28 mouse cellular contexts compared by ENCODE assay signal in the genomic region with DNA sequence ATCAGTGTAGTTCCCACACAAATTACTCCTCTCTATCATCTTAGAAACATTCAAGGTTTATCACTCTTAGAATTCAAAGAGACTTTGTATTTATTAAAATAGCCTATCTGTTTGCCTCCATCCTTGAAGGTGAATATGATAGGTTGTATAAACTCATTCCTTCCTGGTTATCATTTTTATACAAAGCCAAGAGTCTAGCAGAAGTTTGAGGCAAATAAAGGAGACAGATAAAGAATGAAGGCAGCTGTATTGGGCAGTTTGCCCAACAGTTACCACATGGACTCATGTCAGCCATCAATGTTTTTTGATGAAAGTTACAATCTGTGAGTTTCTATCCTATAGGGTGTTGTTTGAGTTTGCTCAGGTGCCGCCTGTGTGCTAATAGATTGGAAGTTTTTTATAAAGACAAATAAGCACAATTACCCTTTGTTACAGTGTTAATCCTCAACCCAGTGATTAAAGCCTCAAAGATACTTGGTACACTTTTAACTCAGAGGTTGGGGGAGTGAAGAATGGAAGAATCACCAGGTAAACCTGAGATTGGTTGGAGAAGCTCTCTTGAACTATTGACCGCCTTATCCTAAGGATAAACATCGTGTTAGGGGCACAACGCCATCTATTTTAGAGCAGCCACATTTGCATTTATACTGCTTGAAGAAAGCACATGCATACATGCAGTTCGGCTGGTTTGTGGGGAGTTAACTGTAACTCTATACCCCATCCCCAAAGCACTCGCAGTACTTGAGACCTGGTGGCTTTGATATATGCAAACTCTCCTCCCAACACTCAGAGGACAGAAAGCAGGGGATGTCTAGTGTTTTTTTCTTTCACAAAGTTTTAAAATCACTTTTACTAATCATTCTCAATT.
DNase-seq lines count a peak whose midpoint lies in the region; ATAC-seq and TF ChIP-seq lines count a peak whose summit lies in the region.
"Had no signal": no experiment of that assay in that cellular context is flagged by ENCODE, and none has a peak within 500 bp of the region (broad histone marks: within the 10 kb centered on the region; RNA-seq: fewer than 3 reads in every experiment).

No protein-coding gene starts in this region.

- no peaks in the 10 kb centered on the region for H3K9me3 ChIP-seq in embryonic facial prominence, embryonic 14.5 days (ENCODE audit: control insufficient read depth, low read length)
- no peaks in the 10 kb centered on the region for H3K9me3 ChIP-seq in embryonic facial prominence, embryonic 10.5 days
- no peaks in the 10 kb centered on the region for H3K9me3 ChIP-seq in stomach, embryonic 14.5 days (ENCODE audit: control insufficient read depth, low read depth, low read length)
- no peaks in the 10 kb centered on the region for H3K9me3 ChIP-seq in stomach, postnatal 0 days (ENCODE audit: control insufficient read depth, low read length)
- H3K9me3 ChIP-seq: embryonic facial prominence, embryonic 12.5 days; forebrain, embryonic 10.5 days; forebrain, embryonic 13.5 days; G1E; heart, embryonic 10.5 days; heart, embryonic 13.5 days; hindbrain, embryonic 12.5 days; hindbrain, embryonic 15.5 days had no signal

- no peak overlapping the region for H3K4me2 ChIP-seq in embryonic facial prominence, embryonic 14.5 days (ENCODE audit: low read depth, low read length)
- no peak overlapping the region for H3K4me2 ChIP-seq in stomach, embryonic 14.5 days (replicated peaks; ENCODE audit: low read depth, low read length)
- H3K4me2 ChIP-seq in stomach, postnatal 0 days (replicated peaks; ENCODE audit: low read depth) = no peak overlapping the region
- H3K4me2 ChIP-seq: embryonic facial prominence, embryonic 12.5 days; forebrain, embryonic 13.5 days; heart, embryonic 13.5 days; hindbrain, embryonic 12.5 days; hindbrain, embryonic 15.5 days had no signal

- no peak overlapping the region for H3K4me3 ChIP-seq in embryonic facial prominence, embryonic 14.5 days (ENCODE audit: low read depth, low read length)
- H3K4me3 ChIP-seq in embryonic facial prominence, embryonic 10.5 days = no peak overlapping the region
- H3K4me3 ChIP-seq in stomach, embryonic 14.5 days (ENCODE audit: low read depth, low read length) = no peak overlapping the region
- H3K4me3 ChIP-seq in stomach, postnatal 0 days (ENCODE audit: low read depth, low read length) = no peak overlapping the region
- H3K4me3 ChIP-seq: embryonic facial prominence, embryonic 12.5 days; forebrain, embryonic 10.5 days; forebrain, embryonic 13.5 days; heart, adult 2 months; heart, embryonic 10.5 days; heart, embryonic 13.5 days; hindbrain, embryonic 12.5 days; hindbrain, embryonic 15.5 days had no signal

- ATAC-seq in embryonic facial prominence, embryonic 14.5 days (ENCODE audit: low read depth) = no peak; the same call in 1 of the 2 replicates
- ATAC-seq in stomach, embryonic 14.5 days (ENCODE audit: insufficient number of reproducible peaks, insufficient read depth, low FRiP score, low read depth) = peak; percentile 84
- ATAC-seq in stomach, postnatal 0 days (ENCODE audit: low FRiP score, low TSS enrichment) = peak; percentile 56; the same call in 1 of the 2 replicates
- ATAC-seq in erythroblast, adult 5-6 weeks (replicated peaks; ENCODE audit: low FRiP score, poor library complexity, severe bottlenecking) = no peak
- ATAC-seq: forebrain, embryonic 13.5 days; forebrain, embryonic 16.5 days; Patski had no signal

- no peaks in the 10 kb centered on the region for H3K27me3 ChIP-seq in embryonic facial prominence, embryonic 14.5 days (replicated peaks; ENCODE audit: control insufficient read depth, insufficient read depth, low read length)
- H3K27me3 ChIP-seq in embryonic facial prominence, embryonic 10.5 days (replicated peaks; ENCODE audit: low read depth, poor library complexity, severe bottlenecking) = no peaks in the 10 kb centered on the region
- no peaks in the 10 kb centered on the region for H3K27me3 ChIP-seq in stomach, embryonic 14.5 days (ENCODE audit: control insufficient read depth, insufficient read depth, low read length)
- no peaks in the 10 kb centered on the region for H3K27me3 ChIP-seq in stomach, postnatal 0 days (ENCODE audit: control insufficient read depth, insufficient read depth, low read length)
- H3K27me3 ChIP-seq: CH12.LX; embryonic facial prominence, embryonic 12.5 days; forebrain, embryonic 13.5 days; heart, embryonic 13.5 days; hindbrain, embryonic 12.5 days; hindbrain, embryonic 15.5 days had no signal

- no peaks in the 10 kb centered on the region for H3K4me1 ChIP-seq in embryonic facial prominence, embryonic 14.5 days (ENCODE audit: control insufficient read depth, insufficient read depth, low read length)
- H3K4me1 ChIP-seq in embryonic facial prominence, embryonic 10.5 days = no peaks in the 10 kb centered on the region
- H3K4me1 ChIP-seq in stomach, embryonic 14.5 days (ENCODE audit: control insufficient read depth, insufficient read depth, low read length) = no peaks in the 10 kb centered on the region
- H3K4me1 ChIP-seq in stomach, postnatal 0 days (replicated peaks; ENCODE audit: control insufficient read depth, insufficient read depth) = no peaks in the 10 kb centered on the region
- H3K4me1 ChIP-seq: embryonic facial prominence, embryonic 12.5 days; forebrain, embryonic 10.5 days; forebrain, embryonic 13.5 days; hindbrain, embryonic 12.5 days; hindbrain, embryonic 15.5 days had no signal

- no peak overlapping the region for H3K9ac ChIP-seq in embryonic facial prominence, embryonic 14.5 days (ENCODE audit: low read depth, low read length)
- no peak overlapping the region for H3K9ac ChIP-seq in stomach, embryonic 14.5 days (replicated peaks; ENCODE audit: low read depth, low read length)
- H3K9ac ChIP-seq in stomach, postnatal 0 days (ENCODE audit: low read length) = no peak overlapping the region
- H3K9ac ChIP-seq: embryonic facial prominence, embryonic 12.5 days; forebrain, embryonic 13.5 days; heart, embryonic 13.5 days; hindbrain, embryonic 12.5 days; hindbrain, embryonic 15.5 days had no signal

- H3K36me3 ChIP-seq in embryonic facial prominence, embryonic 14.5 days (ENCODE audit: control insufficient read depth, insufficient read depth, low read length) = no peaks in the 10 kb centered on the region
- no peaks in the 10 kb centered on the region for H3K36me3 ChIP-seq in embryonic facial prominence, embryonic 10.5 days (replicated peaks)
- no peaks in the 10 kb centered on the region for H3K36me3 ChIP-seq in stomach, embryonic 14.5 days (ENCODE audit: control insufficient read depth, insufficient read depth, low read length)
- H3K36me3 ChIP-seq in stomach, postnatal 0 days (ENCODE audit: control insufficient read depth, insufficient read depth, low read length) = no peaks in the 10 kb centered on the region
- H3K36me3 ChIP-seq: embryonic facial prominence, embryonic 12.5 days; forebrain, embryonic 10.5 days; G1E; heart, embryonic 10.5 days; heart, embryonic 13.5 days; hindbrain, embryonic 12.5 days; hindbrain, embryonic 15.5 days had no signal

- WGBS in embryonic facial prominence, embryonic 14.5 days = 61% methylated on average over 6 of the region's 6 CpGs
- WGBS in embryonic facial prominence, embryonic 10.5 days = 76% methylated on average over 6 of the region's 6 CpGs
- 55% methylated on average over 6 of the region's 6 CpGs for WGBS in stomach, embryonic 14.5 days
- 60% methylated on average over 6 of the region's 6 CpGs for WGBS in stomach, postnatal 0 days

- no peak overlapping the region for H3K27ac ChIP-seq in embryonic facial prominence, embryonic 14.5 days (replicated peaks; ENCODE audit: low read depth, low read length)
- H3K27ac ChIP-seq in embryonic facial prominence, embryonic 10.5 days (replicated peaks) = no peak overlapping the region
- H3K27ac ChIP-seq in stomach, embryonic 14.5 days (ENCODE audit: low read length) = no peak overlapping the region
- no peak overlapping the region for H3K27ac ChIP-seq in stomach, postnatal 0 days (replicated peaks)
- H3K27ac ChIP-seq: embryonic facial prominence, embryonic 12.5 days; forebrain, embryonic 10.5 days; forebrain, embryonic 13.5 days; heart, adult 2 months; heart, embryonic 10.5 days; heart, embryonic 13.5 days; hindbrain, embryonic 12.5 days; hindbrain, embryonic 15.5 days had no signal

- peak; percentile 30 for DNase-seq in embryonic facial prominence, embryonic 14.5 days (ENCODE audit: low spot score)
- no peak for DNase-seq in embryonic facial prominence, embryonic 10.5 days (ENCODE audit: low spot score)
- peak; percentile 7 for DNase-seq in 416B (ENCODE audit: low read depth)
- peak; percentile 21 for DNase-seq in stomach, postnatal 0 days (ENCODE audit: low spot score)
- no peak for DNase-seq in spleen, postnatal 36 days (ENCODE audit: low spot score in 2 of 2)
- DNase-seq: adrenal gland, postnatal 10 days; adrenal gland, postnatal 36 days; B cell, adult 2 months; cerebellum, adult 18-20 months; cerebellum, adult 9-10 months; cerebellum, postnatal 14 days; gastrocnemius, postnatal 10 days; gastrocnemius, postnatal 36 days; heart, adult 2 months; heart, postnatal 14 days had no signal

- no peak for TF ChIP-seq CTCF in stomach, postnatal 0 days (IDR thresholded peaks at IDR 0.05; ENCODE audit: low read depth)

- TF ChIP-seq EP300 in stomach, postnatal 0 days (optimal IDR thresholded peaks at IDR 0.05) = no peak

Comparison
In these comparisons a context has a peak if more than half of its experiments do, and no peak if none do; other contexts are left out.
1. DNase-seq: peak in embryonic facial prominence, embryonic 14.5 days (single experiment), 416B (single experiment) and stomach, postnatal 0 days (single experiment); none in embryonic facial prominence, embryonic 10.5 days (single experiment) and spleen, postnatal 36 days (0 of 2).
2. ATAC-seq: peak in stomach, embryonic 14.5 days (single experiment) and stomach, postnatal 0 days (single experiment); none in embryonic facial prominence, embryonic 14.5 days (single experiment) and erythroblast, adult 5-6 weeks (single experiment).